In genomic region chr13:77048461-77048860, GRCm38 (mm10) we compare ENCODE assay signal across 11 mouse cellular contexts.
A peak's percentile ranks its signal among the peaks of the same experiment; 100 is the strongest.
DNase-seq lines count a peak whose midpoint lies in the region; ATAC-seq and TF ChIP-seq lines count a peak whose summit lies in the region.
"Had no signal": no experiment of that assay in that cellular context is flagged by ENCODE, and none has a peak within 500 bp of the region (broad histone marks: within the 10 kb centered on the region; RNA-seq: fewer than 3 reads in every experiment).

No protein-coding gene starts in this region.

- no peaks in the 10 kb centered on the region for H3K4me1 ChIP-seq in intestine, embryonic 15.5 days (replicated peaks)
- no peaks in the 10 kb centered on the region; the same call in 1 of the 2 replicates for H3K4me1 ChIP-seq in intestine, postnatal 0 days (replicated peaks; ENCODE audit: control insufficient read depth, insufficient read depth, low read length)
- no peaks in the 10 kb centered on the region for H3K4me1 ChIP-seq in kidney, embryonic 14.5 days (ENCODE audit: control insufficient read depth, insufficient read depth, low read length)
- H3K4me1 ChIP-seq: kidney, embryonic 15.5 days; limb, embryonic 13.5 days had no signal

- H3K4me3 ChIP-seq in intestine, embryonic 15.5 days (replicated peaks) = no peak overlapping the region
- no peak overlapping the region for H3K4me3 ChIP-seq in intestine, postnatal 0 days (ENCODE audit: low read depth, low read length)
- no peak overlapping the region for H3K4me3 ChIP-seq in kidney, embryonic 14.5 days (ENCODE audit: low read length)
- H3K4me3 ChIP-seq: kidney, embryonic 15.5 days; limb, embryonic 13.5 days had no signal

- peak; percentile 92 for DNase-seq in brain, embryonic 14.5 days (ENCODE audit: low read depth)
- peak; percentile 43 to 71 for DNase-seq in cerebellum, adult 18-20 months
- DNase-seq in left cerebral cortex, adult 18-20 months (ENCODE audit: low spot score in 2 of 2) = peak; percentile 30 to 37
- DNase-seq: heart, postnatal 10 days had no signal

- no peak for TF ChIP-seq POLR2A in brain, embryonic 14.5 days (IDR thresholded peaks at IDR 0.05; ENCODE audit: borderline replicate concordance, extremely low read depth, insufficient read depth, insufficient read length, poor library complexity, severe bottlenecking)

- 59% methylated on average over 1 of the region's 1 CpGs for WGBS in intestine, embryonic 15.5 days
- WGBS in intestine, postnatal 0 days = 78% methylated on average over 1 of the region's 1 CpGs
- WGBS in kidney, embryonic 14.5 days = 93% methylated on average over 1 of the region's 1 CpGs

- no peak overlapping the region for H3K9ac ChIP-seq in intestine, embryonic 15.5 days
- no peak overlapping the region for H3K9ac ChIP-seq in intestine, postnatal 0 days (ENCODE audit: low read depth, low read length)
- H3K9ac ChIP-seq in kidney, embryonic 14.5 days (ENCODE audit: low read depth, low read length) = no peak overlapping the region
- H3K9ac ChIP-seq: kidney, embryonic 15.5 days; limb, embryonic 13.5 days had no signal

- no peaks in the 10 kb centered on the region for H3K27me3 ChIP-seq in intestine, embryonic 15.5 days (replicated peaks)
- no peaks in the 10 kb centered on the region for H3K27me3 ChIP-seq in intestine, postnatal 0 days (replicated peaks; ENCODE audit: control insufficient read depth, insufficient read depth, low read length)
- H3K27me3 ChIP-seq in kidney, embryonic 14.5 days (ENCODE audit: control insufficient read depth, insufficient read depth, low read length) = no peaks in the 10 kb centered on the region
- H3K27me3 ChIP-seq: kidney, embryonic 15.5 days; limb, embryonic 13.5 days had no signal

- peak; percentile 62; the same call in 1 of the 2 replicates for ATAC-seq in intestine, embryonic 15.5 days
- ATAC-seq in intestine, postnatal 0 days = no peak
- ATAC-seq in megakaryocyte progenitor cell, adult 5-6 weeks (replicated peaks; ENCODE audit: poor library complexity) = no peak
- ATAC-seq in kidney, embryonic 14.5 days (ENCODE audit: low FRiP score, low TSS enrichment) = no peak
- ATAC-seq: lung, postnatal 0 days had no signal

- H3K27ac ChIP-seq in intestine, embryonic 15.5 days = no peak overlapping the region
- no peak overlapping the region for H3K27ac ChIP-seq in intestine, postnatal 0 days (ENCODE audit: low read depth, low read length)
- no peak overlapping the region for H3K27ac ChIP-seq in kidney, embryonic 14.5 days (ENCODE audit: low read depth, low read length)
- H3K27ac ChIP-seq: kidney, embryonic 15.5 days; limb, embryonic 13.5 days had no signal

- no peak overlapping the region for H3K4me2 ChIP-seq in intestine, embryonic 15.5 days (replicated peaks)
- no peak overlapping the region for H3K4me2 ChIP-seq in intestine, postnatal 0 days (replicated peaks; ENCODE audit: low read depth)
- H3K4me2 ChIP-seq in kidney, embryonic 14.5 days (replicated peaks; ENCODE audit: low read depth, low read length) = no peak overlapping the region
- H3K4me2 ChIP-seq: kidney, embryonic 15.5 days; limb, embryonic 13.5 days had no signal

- no peaks in the 10 kb centered on the region for H3K9me3 ChIP-seq in intestine, embryonic 15.5 days
- H3K9me3 ChIP-seq in intestine, postnatal 0 days (ENCODE audit: control insufficient read depth) = no peaks in the 10 kb centered on the region
- H3K9me3 ChIP-seq in kidney, embryonic 14.5 days (ENCODE audit: control insufficient read depth, low read length) = no peaks in the 10 kb centered on the region
- H3K9me3 ChIP-seq: kidney, embryonic 15.5 days; limb, embryonic 13.5 days had no signal

- TF ChIP-seq CTCF in intestine, postnatal 0 days (IDR thresholded peaks at IDR 0.05; ENCODE audit: low read depth) = no peak
- no peak for TF ChIP-seq CTCF in brain, embryonic 14.5 days (IDR thresholded peaks at IDR 0.05; ENCODE audit: borderline replicate concordance, extremely low read depth, insufficient read depth, insufficient read length)

- H3K36me3 ChIP-seq in intestine, embryonic 15.5 days = no peaks in the 10 kb centered on the region
- no peaks in the 10 kb centered on the region for H3K36me3 ChIP-seq in intestine, postnatal 0 days (ENCODE audit: control insufficient read depth, insufficient read depth)
- no peaks in the 10 kb centered on the region for H3K36me3 ChIP-seq in kidney, embryonic 14.5 days (ENCODE audit: control insufficient read depth, insufficient read depth, low read length)

Comparison
In these comparisons a context has a peak if more than half of its experiments do, and no peak if none do; other contexts are left out.
1. DNase-seq: peak in every context shown above with its lines; median percentile 92 in brain, embryonic 14.5 days; 57 in cerebellum, adult 18-20 months; 34 in left cerebral cortex, adult 18-20 months.